Mouse (Mus musculus) megakaryocyte progenitor cell, adult 5-6 weeks (primary cell): ENCODE measurements around the gene Mgat4b. TPM values are rescaled to one million over a fixed set of nuclear protein-coding genes. Genes with fewer than 3 reads are reported as not detected.

ENCODE experiments used
- total RNA-seq, 2 experiments: library from RNA; stranded (forward) in 1 of 2; stranded (reverse) in 1 of 2; fragments of 157-497, 149-512 nt in 1 of 2; fragments of 200-1000 nt in 1 of 2; gene quantifications; 2 replicates each; pipeline versions ENCODE4 v1.2.3 to v1.2.4; 2015 to 2017

Gene Mgat4b
- total RNA-seq, 2 experiments from 2014 or later, result 16.2 to 18.9 TPM

Other genes starting within 250 kb of the Mgat4b start
- gene Rnf130, start 185.5 kb upstream of the Mgat4b start, total RNA-seq (2015), result 256 and 262 TPM in 2 replicates
- 224 and 237 TPM in 2 replicates for gene Rnf130, start 185.5 kb upstream of the Mgat4b start, total RNA-seq (2017)
- gene Tbc1d9b, start 79.5 kb upstream of the Mgat4b start, total RNA-seq (2015), result 38.6 and 41.5 TPM in 2 replicates
- gene Tbc1d9b, start 79.5 kb upstream of the Mgat4b start, total RNA-seq (2017), result 78.6 and 91.2 TPM in 2 replicates
- gene Mrnip, start 36.4 kb upstream of the Mgat4b start, total RNA-seq (2015), result 18.8 and 20.0 TPM in 2 replicates
- 14.6 and 16.5 TPM in 2 replicates for gene Mrnip, start 36.4 kb upstream of the Mgat4b start, total RNA-seq (2017)
- 42.7 and 49.3 TPM in 2 replicates for gene Sqstm1, start 63 bp upstream of the Mgat4b start, total RNA-seq (2015)
- gene Sqstm1, start 63 bp upstream of the Mgat4b start, total RNA-seq (2017), result 207 and 220 TPM in 2 replicates
- gene Ltc4s, start 27.7 kb downstream of the Mgat4b start, total RNA-seq (2015), result 0.74 and 1.1 TPM in 2 replicates
- gene Ltc4s, start 27.7 kb downstream of the Mgat4b start, total RNA-seq (2017), result 1.4 TPM in 1 of 2 replicates, not detected in the other
- 14.2 and 15.9 TPM in 2 replicates for gene Maml1, start 81.4 kb downstream of the Mgat4b start, total RNA-seq (2015)
- 4.1 and 4.2 TPM in 2 replicates for gene Maml1, start 81.4 kb downstream of the Mgat4b start, total RNA-seq (2017)
- gene Canx, start 114.8 kb downstream of the Mgat4b start, total RNA-seq (2015), result 500 and 518 TPM in 2 replicates
- gene Canx, start 114.8 kb downstream of the Mgat4b start, total RNA-seq (2017), result 1,173 and 1,480 TPM in 2 replicates
- gene Cby3, start 143.6 kb downstream of the Mgat4b start, total RNA-seq (2015), result not detected in 2 replicates
- 0.29 TPM in 1 of 2 replicates, not detected in the other for gene Cby3, start 143.6 kb downstream of the Mgat4b start, total RNA-seq (2017)
- gene Hnrnph1, start 166.1 kb downstream of the Mgat4b start, total RNA-seq (2015), result 748 and 912 TPM in 2 replicates
- 703 and 864 TPM in 2 replicates for gene Hnrnph1, start 166.1 kb downstream of the Mgat4b start, total RNA-seq (2017)
- 29.5 and 38.1 TPM in 2 replicates for gene Rufy1, start 220.2 kb downstream of the Mgat4b start, total RNA-seq (2015)
- 42.5 and 48.5 TPM in 2 replicates for gene Rufy1, start 220.2 kb downstream of the Mgat4b start, total RNA-seq (2017)